Mouse (Mus musculus): Measurements from ENCODE around the gene Etfbkmt.

DNA sequence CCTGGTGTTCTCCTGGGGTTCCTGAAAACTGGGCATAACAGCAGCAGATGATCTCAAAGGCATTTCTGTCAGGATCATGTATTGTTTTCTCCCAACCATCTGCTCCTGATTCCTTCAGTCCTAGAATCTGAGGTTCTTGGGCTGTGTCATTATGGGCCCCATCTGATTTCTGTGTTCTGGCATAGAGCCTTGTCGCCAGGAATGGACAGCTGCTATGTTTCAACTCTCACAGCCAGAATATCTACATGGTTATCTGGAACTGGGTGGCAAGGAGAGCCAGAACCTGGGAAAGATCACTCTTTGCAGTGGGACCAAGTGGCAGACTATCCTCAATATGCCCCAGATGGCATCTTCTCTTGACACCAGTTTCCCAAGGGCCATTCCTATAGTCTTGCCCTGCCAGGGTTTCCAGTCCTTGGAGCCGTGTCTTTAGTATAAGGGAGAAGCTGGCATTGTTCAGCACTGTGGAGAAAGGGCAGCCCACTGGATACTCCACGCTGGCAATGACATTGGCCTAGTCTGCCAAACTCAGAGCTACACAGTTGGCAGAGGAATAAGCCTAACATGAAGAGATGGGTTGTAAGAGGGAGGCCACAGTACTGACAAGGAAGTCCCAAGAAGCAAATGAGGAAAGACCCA lies 35.4 kb downstream of the Etfbkmt start:
- TF ChIP-seq CTCF (IDR thresholded peaks at IDR 0.05; ENCODE audit: insufficient read depth, low read length) (no peak), POLR2A (IDR thresholded peaks at IDR 0.05; ENCODE audit: borderline replicate concordance, extremely low read depth, low read depth, low read length) (no peak)

Data from lung, adult 2 months (tissue).